Mouse (Mus musculus) forebrain, embryonic 16.5 days (tissue): ENCODE data around the gene Zfp82. TPM values are rescaled to one million over a fixed set of nuclear protein-coding genes. Genes with fewer than 3 reads are reported as not detected.

ENCODE experiments used
- ATAC-seq: fragments of 200-750 bp; cut with Nextera tagmentation; 2 replicates; pipeline ENCODE4 v1.8.0; 2017; ENCODE audit warnings: mild to moderate bottlenecking, moderate library complexity
- H3K27ac ChIP-seq: fragments of 300-500 bp; sonication (generic); 2 replicates; pipeline ENCODE4 v1.5.1; 2014; ENCODE audit warnings: low read length, control low read depth
- H3K27me3 ChIP-seq: fragments of 300-500 bp; sonication (generic); replicated peaks from 2 replicates; pipeline ENCODE4 v1.6.1; 2014; ENCODE audit warnings: low read length; ENCODE audit not compliant: control insufficient read depth, insufficient read depth
- H3K36me3 ChIP-seq: fragments of 300-500 bp; sonication (generic); 2 replicates; pipeline ENCODE4 v1.6.1; 2014; ENCODE audit not compliant: control insufficient read depth, insufficient read depth
- H3K4me1 ChIP-seq: fragments of 300-500 bp; sonication (generic); replicated peaks from 2 replicates; pipeline ENCODE4 v1.6.1; 2014; ENCODE audit warnings: low read length; ENCODE audit not compliant: control insufficient read depth, insufficient read depth
- H3K4me2 ChIP-seq: fragments of 300-500 bp; sonication (generic); 2 replicates; pipeline ENCODE4 v1.6.1; 2014; ENCODE audit warnings: mild to moderate bottlenecking, low read length, control low read depth
- H3K4me3 ChIP-seq: fragments of 300-500 bp; sonication (generic); replicated peaks from 2 replicates; pipeline ENCODE4 v1.5.1; 2014; ENCODE audit warnings: mild to moderate bottlenecking, low read length, control low read depth
- H3K9ac ChIP-seq: fragments of 300-500 bp; sonication (generic); replicated peaks from 2 replicates; pipeline ENCODE4 v1.6.1; 2014; ENCODE audit warnings: low read depth, low read length, control low read depth
- H3K9me3 ChIP-seq: fragments of 300-500 bp; sonication (generic); 2 replicates; pipeline ENCODE4 v1.6.1; 2016; ENCODE audit warnings: low read length; ENCODE audit not compliant: control insufficient read depth
- WGBS: fragments of 180-500 bp; shearing (Covaris S2); extraction: QIAGEN DNeasy Blood & Tissue Kit; methylation state at CpG from one replicate; pipeline ENCODE4 v1.1.7; 2014; 5-methylcytosine and 5-hydroxymethylcytosine counted together
- polyA plus RNA-seq: library from polyadenylated mRNA; unstranded; fragments of >200 nt; fragmentation: Nextera tagmentation; extraction: Ambion mirVana; gene quantifications from 2 replicates; pipeline ENCODE4 v1.2.1, GENCODE M21; 2015

The Zfp82 gene
- polyA plus RNA-seq, 1 experiment from 2014 or later, result 16.4 TPM

DNA sequence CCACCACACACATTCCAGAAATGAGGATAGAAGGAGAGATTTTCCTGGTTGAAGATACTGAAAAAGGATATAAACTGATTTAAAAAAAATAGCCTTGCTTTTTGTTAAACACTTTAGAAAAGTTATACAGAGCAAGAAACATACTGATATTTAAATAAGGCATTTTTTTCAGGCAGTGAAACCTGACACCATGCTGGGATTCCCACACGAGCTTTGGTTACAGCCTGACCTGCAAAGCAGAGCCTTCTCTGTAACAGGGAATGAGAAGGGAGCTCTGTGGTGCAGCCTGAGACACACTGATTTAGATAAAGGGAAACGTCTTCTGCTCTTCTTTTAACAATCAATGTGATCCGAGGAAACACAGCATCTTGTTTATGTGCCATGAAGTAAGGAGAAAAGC, 19.1 kb downstream of the Zfp82 start:
- 11% methylated on average over 3 of the region's 3 CpGs for WGBS

DNA sequence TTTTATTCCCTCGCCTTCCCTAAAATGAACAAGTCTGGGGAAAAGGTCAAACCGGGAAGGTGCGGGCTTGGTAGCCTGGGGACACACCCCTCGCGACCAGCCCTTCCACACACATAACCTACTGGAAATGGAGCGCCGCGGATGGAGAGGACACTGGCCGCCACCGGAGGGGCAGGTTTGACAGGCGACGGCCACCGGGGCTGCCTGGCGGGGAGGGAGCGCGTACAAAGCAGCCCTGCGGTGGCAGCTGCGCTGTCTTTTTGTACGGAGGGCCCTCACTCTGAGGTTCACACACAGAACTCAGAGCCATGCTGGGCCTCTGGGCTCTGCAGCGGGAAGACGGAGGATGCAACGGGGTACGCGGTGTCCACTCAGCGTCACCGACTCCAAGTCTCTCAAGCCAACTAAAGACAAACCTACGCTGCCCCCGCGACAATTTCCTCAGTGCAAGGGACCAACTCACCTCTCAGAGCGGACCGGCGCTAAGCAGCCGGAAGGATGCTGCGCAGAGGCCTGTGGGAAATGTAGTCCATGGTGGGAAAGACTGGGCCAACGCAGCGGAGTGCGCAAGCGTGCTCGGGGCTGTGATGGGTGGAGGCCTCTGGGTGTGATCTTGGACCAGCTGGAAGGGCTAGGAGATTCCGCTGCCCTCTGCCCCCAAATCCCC, 21.7 kb downstream of the Zfp82 start, which contains the start of gene Zfp14:
Gene Zfp14 (minus strand): TSS at position 499 of the 667 bp plus-strand sequence.
- Histone ChIP-seq H3K27ac (peak within 1 kb of the TSS; percentile 90), H3K4me1 (peaks cover 14% of the 10 kb centered on the region), H3K36me3 (peaks cover 9% of the 10 kb centered on the region), H3K9me3 (no peaks in the 10 kb centered on the region), H3K4me2 (peak within 1 kb of the TSS; percentile 76), H3K9ac (peak within 1 kb of the TSS; percentile 94), H3K4me3 (peak within 1 kb of the TSS; percentile 91), H3K27me3 (no peaks in the 10 kb centered on the region)
- WGBS, result under 1% methylated on average over 40 of the region's 40 CpGs
- peak; percentile 99 for ATAC-seq

More for the DNA sequence above, 19.1 kb downstream of the Zfp82 start:
- Histone ChIP-seq H3K9ac (no peak overlapping the region), H3K4me3 (no peak overlapping the region), H3K4me2 (no peak overlapping the region), H3K9me3 (no peaks in the 10 kb centered on the region), H3K27me3 (no peaks in the 10 kb centered on the region), H3K36me3 (peaks cover 15% of the 10 kb centered on the region), H3K27ac (no peak overlapping the region), H3K4me1 (peaks cover 11% of the 10 kb centered on the region)
- ATAC-seq, result no peak

DNA sequence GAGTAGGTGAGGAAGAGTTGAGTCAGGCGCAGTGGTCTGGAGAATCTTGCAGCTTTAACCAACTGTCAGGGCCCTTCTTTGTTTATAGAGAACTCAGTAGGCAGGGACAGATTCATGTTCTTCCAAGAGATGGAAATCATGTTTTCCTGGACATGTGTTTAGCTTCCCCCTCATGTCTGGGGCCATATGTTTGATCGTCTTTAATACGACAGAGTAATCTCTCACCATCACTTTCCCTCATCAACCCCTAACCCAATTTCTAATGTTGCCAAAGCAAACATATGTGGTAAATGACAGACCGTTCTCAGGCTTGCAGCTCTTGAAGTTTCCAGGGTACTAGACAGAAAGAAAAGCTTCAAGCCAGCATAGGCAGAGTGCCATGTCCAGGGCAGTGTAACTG, 24.6 kb downstream of the Zfp82 start:
- 64% methylated on average over 4 of the region's 4 CpGs for WGBS
- Histone ChIP-seq H3K27me3 (no peaks in the 10 kb centered on the region), H3K4me3 (no peak overlapping the region), H3K9me3 (no peaks in the 10 kb centered on the region), H3K4me2 (no peak overlapping the region), H3K27ac (peak overlapping the region; percentile 20; the same call in 1 of the 2 replicates), H3K4me1 (peaks cover 14% of the 10 kb centered on the region), H3K9ac (no peak overlapping the region), H3K36me3 (no peaks in the 10 kb centered on the region)
- ATAC-seq, result no peak

DNA sequence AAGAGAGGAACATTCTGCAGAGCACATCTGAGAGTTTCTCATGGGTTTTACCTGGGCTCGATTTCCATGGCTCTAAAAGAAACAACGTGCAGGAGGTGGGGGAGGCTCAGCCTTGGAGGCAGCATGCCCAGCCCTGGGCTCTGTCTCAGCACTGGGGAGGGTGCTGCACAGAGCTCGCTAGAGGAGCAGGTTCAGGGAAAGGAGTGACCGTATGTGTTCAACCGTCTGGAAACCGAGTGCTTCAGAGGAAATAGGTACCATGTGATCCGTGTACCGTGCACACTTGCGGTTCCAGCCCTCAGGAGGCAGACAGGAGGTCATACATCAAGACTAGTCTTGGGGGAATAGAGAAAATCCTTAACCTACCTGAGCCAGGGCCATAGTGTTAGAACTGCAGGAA, 28.3 kb downstream of the Zfp82 start:
- Histone ChIP-seq H3K4me3 (no peak overlapping the region), H3K4me1 (peaks cover 3% of the 10 kb centered on the region; the same call in 1 of the 2 replicates), H3K9me3 (no peaks in the 10 kb centered on the region), H3K4me2 (no peak overlapping the region), H3K9ac (no peak overlapping the region), H3K36me3 (peaks cover 3% of the 10 kb centered on the region; the same call in 1 of the 2 replicates), H3K27me3 (no peaks in the 10 kb centered on the region), H3K27ac (no peak overlapping the region)
- ATAC-seq, result no peak
- WGBS, result 65% methylated on average over 9 of the region's 9 CpGs

DNA sequence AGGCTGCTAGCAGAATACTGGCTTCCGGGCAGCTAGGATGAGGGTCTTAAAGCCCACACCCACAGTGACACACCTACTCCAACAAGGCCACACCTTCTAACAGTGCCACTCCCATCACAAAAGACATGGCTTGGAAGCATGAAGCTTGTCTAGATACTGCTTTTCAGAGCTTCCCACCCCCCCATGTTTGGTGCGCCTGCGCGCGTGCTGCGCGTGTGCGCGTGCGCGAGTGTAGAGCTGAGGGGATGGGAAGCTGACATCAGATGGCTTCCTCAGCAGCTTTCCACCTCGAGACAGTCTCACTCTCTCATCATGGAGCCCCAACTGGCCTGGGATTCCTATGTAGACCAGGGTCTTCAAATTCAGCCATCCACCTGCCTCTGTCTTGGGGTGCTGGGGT, 38.4 kb downstream of the Zfp82 start:
- no peaks in the 10 kb centered on the region for H3K27me3 ChIP-seq
- no peak for ATAC-seq

DNA sequence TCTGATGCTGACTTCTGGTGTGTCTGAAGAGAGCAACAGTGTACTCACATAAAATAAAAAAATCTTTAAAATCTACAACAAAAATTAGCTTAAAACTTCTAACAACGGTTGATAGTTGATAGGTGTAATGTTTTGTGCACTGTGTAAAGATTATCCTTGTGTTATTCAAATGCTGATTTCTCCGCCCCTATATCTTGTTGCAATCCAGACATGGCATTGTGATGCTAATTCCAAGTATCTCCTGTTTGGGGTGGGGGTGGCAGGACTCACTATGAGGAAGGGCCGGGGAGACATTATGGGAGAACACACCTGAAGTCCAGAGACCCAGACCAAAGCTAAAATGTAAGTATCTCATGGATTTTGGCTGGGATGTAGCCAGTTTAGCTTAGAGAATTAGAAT, 41.3 kb downstream of the Zfp82 start:
- Histone ChIP-seq H3K4me3 (no peak overlapping the region), H3K36me3 (peaks cover 5% of the 10 kb centered on the region; the same call in 1 of the 2 replicates), H3K4me1 (no peaks in the 10 kb centered on the region), H3K27me3 (no peaks in the 10 kb centered on the region), H3K4me2 (no peak overlapping the region), H3K9me3 (no peaks in the 10 kb centered on the region), H3K27ac (no peak overlapping the region), H3K9ac (no peak overlapping the region)
- 71% methylated on average over 3 of the region's 3 CpGs for WGBS
- no peak for ATAC-seq

More for the DNA sequence above, 38.4 kb downstream of the Zfp82 start:
- no peak overlapping the region for H3K27ac ChIP-seq
- H3K4me2 ChIP-seq, result no peak overlapping the region
- H3K36me3 ChIP-seq, result peaks cover 18% of the 10 kb centered on the region
- H3K4me1 ChIP-seq, result no peaks in the 10 kb centered on the region
- no peak overlapping the region for H3K9ac ChIP-seq
- no peak overlapping the region for H3K4me3 ChIP-seq
- WGBS, result 96% methylated on average over 12 of the region's 12 CpGs
- no peaks in the 10 kb centered on the region for H3K9me3 ChIP-seq

DNA sequence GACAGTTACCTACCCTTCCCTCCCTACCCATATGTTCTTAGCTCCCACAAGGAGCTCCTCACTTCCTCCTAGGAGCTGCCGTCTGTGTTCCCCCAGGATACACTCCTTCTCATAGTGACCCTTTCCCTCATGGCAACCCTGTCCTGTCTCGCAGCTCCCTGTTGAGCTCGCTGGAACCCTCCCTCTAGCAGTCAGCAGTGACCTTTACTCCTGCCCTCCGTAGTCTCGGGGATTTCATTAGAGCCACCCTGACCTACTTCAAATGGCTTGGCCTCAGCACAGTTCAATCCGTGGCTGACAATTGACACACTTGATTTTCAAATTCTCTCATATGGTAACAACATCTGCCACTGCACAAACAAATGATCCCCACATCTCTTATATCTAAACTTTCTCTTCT, 42.0 kb downstream of the Zfp82 start:
- WGBS, result 54% methylated on average over 6 of the region's 6 CpGs
- Histone ChIP-seq H3K9me3 (no peaks in the 10 kb centered on the region), H3K27ac (no peak overlapping the region), H3K4me1 (no peaks in the 10 kb centered on the region), H3K4me3 (no peak overlapping the region), H3K4me2 (no peak overlapping the region), H3K27me3 (no peaks in the 10 kb centered on the region), H3K9ac (no peak overlapping the region), H3K36me3 (0 out of 2 replicates have a peak, but pooled peaks cover 3% of the 10 kb centered on the region)
- no peak for ATAC-seq

DNA sequence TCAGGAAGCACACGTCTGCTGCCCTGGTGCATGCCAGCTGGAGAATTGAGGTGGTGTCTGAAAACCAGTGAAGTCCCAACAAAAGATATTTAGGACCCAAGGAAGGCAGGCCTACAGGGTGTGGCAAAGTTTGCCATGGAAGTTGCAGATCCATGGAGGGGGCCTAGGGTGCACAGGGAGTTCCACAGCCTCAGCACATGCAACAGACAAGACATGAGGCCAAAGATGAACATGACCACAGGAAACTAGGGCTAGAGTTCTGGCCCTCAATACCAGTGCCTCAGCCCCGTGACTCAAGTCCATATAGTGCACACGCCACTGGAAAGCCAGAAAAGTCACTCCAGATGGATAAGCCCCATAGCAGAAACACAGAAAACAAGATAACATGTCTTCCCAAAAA, 44.1 kb downstream of the Zfp82 start:
- no peak overlapping the region for H3K9ac ChIP-seq
- H3K9me3 ChIP-seq, result no peaks in the 10 kb centered on the region
- 87% methylated on average over 3 of the region's 3 CpGs for WGBS
- no peaks in the 10 kb centered on the region for H3K27me3 ChIP-seq
- H3K4me1 ChIP-seq, result no peaks in the 10 kb centered on the region
- no peak overlapping the region for H3K27ac ChIP-seq
- no peak overlapping the region for H3K4me3 ChIP-seq
- ATAC-seq, result no peak
- H3K4me2 ChIP-seq, result no peak overlapping the region
- H3K36me3 ChIP-seq, result peaks cover 5% of the 10 kb centered on the region; the same call in 1 of the 2 replicates

DNA sequence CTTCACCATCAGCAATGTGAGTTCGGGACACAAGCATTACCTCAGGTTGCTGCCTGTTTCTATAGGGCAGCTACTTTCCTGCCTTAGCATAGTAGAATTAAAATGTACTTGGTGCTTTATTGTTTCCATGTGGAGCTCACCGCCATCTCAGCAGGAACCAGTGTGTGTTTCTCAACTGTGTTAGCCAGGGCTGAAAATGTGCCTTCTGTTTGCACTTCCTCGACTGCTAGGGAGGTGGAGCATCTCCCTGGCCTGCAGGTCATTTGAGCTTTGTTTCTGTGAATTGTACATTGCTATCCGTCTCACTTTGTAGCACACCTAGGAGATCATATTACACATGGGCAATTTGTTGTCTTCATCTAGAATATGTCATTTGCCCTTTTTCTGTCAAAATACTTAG, 45.4 kb downstream of the Zfp82 start:
- H3K9me3 ChIP-seq, result no peaks in the 10 kb centered on the region
- H3K27me3 ChIP-seq, result no peaks in the 10 kb centered on the region
- WGBS, result 72% methylated on average over 4 of the region's 4 CpGs
- H3K4me3 ChIP-seq, result no peak overlapping the region
- no peak overlapping the region for H3K9ac ChIP-seq
- peaks cover 16% of the 10 kb centered on the region for H3K36me3 ChIP-seq
- ATAC-seq, result no peak
- H3K27ac ChIP-seq, result no peak overlapping the region
- H3K4me2 ChIP-seq, result no peak overlapping the region
- no peaks in the 10 kb centered on the region for H3K4me1 ChIP-seq
